Mouse (Mus musculus) embryonic facial prominence, embryonic 12.5 days (tissue): Measurements from ENCODE around the gene Hcar1. TPM values are rescaled to one million over a fixed set of nuclear protein-coding genes. Genes with fewer than 3 reads are reported as not detected.

Experiments used
- ATAC-seq: fragments of 200-750 bp; cut with Nextera tagmentation; 2 replicates; pipeline ENCODE4 v1.8.0; 2017; ENCODE audit not compliant: insufficient number of reproducible peaks, insufficient read depth, low FRiP score, low TSS enrichment
- H3K27ac ChIP-seq: fragments of 300-500 bp; sonication (generic); 2 replicates; pipeline ENCODE4 v1.5.1; 2016; ENCODE audit warnings: mild to moderate bottlenecking
- H3K27me3 ChIP-seq: fragments of 300-500 bp; sonication (generic); 2 replicates; pipeline ENCODE4 v1.6.1; 2016; ENCODE audit warnings: mild to moderate bottlenecking, moderate library complexity
- H3K36me3 ChIP-seq: fragments of 300-500 bp; sonication (generic); 2 replicates; pipeline ENCODE4 v1.6.1; 2016; ENCODE audit warnings: mild to moderate bottlenecking
- H3K4me1 ChIP-seq: fragments of 300-500 bp; sonication (generic); 2 replicates; pipeline ENCODE4 v1.6.1; 2016
- H3K4me2 ChIP-seq: fragments of 300-500 bp; sonication (generic); replicated peaks from 2 replicates; pipeline ENCODE4 v1.6.1; 2016; ENCODE audit warnings: mild to moderate bottlenecking, moderate library complexity
- H3K4me3 ChIP-seq: fragments of 300-500 bp; sonication (generic); 2 replicates; pipeline ENCODE4 v1.5.1; 2016; ENCODE audit warnings: mild to moderate bottlenecking
- H3K9ac ChIP-seq: fragments of 300-500 bp; sonication (generic); 2 replicates; pipeline ENCODE4 v1.6.1; 2016; ENCODE audit warnings: mild to moderate bottlenecking, moderate library complexity
- H3K9me3 ChIP-seq: fragments of 300-500 bp; sonication (generic); 2 replicates; pipeline ENCODE4 v1.6.1; 2016; ENCODE audit warnings: mild to moderate bottlenecking, moderate library complexity
- WGBS: fragments of 180-500 bp; shearing (Covaris S2); methylation state at CpG from one replicate; pipeline ENCODE4 v1.1.7; 2016; 5-methylcytosine and 5-hydroxymethylcytosine counted together
- polyA plus RNA-seq: library from polyadenylated mRNA; unstranded; fragments of >200 nt; fragmentation: Nextera tagmentation; extraction: Ambion mirVana; gene quantifications from 2 replicates; pipeline ENCODE4 v1.2.1, GENCODE M21; 2016

The Hcar1 gene
- polyA plus RNA-seq, 1 experiment from 2014 or later, result 0.26 TPM

GRCm38 (mm10) chr5:123891669-123892068, 11.8 kb upstream of the Hcar1 start:
- no peaks in the 10 kb centered on the region for H3K36me3 ChIP-seq
- H3K27ac ChIP-seq, result no peak overlapping the region
- no peaks in the 10 kb centered on the region for H3K9me3 ChIP-seq
- no peak for ATAC-seq
- H3K4me3 ChIP-seq, result no peak overlapping the region
- H3K27me3 ChIP-seq, result no peaks in the 10 kb centered on the region
- no peak overlapping the region for H3K4me2 ChIP-seq
- no peaks in the 10 kb centered on the region for H3K4me1 ChIP-seq
- no peak overlapping the region for H3K9ac ChIP-seq
- 50% methylated on average over 6 of the region's 6 CpGs for WGBS

DNA sequence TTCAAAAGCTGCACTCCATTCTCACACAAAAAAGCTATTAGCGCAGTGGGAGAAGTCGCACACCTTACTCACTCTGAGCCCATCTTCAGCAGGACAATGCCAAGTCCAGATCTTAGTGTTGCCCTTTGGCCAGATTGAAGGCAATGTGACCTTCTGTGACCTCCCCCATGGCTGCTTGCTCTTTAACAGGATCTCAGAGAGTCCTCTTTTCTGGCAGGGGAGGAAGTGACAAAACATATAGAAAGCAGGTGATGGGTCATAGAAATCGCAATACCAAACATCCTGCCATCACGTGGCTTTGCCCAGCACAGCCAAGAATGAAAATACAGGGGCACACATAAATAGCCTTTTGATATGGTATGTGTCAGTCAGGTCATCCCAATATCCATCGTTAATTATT, 11.2 kb upstream of the Hcar1 start:
- Histone ChIP-seq H3K4me2 (no peak overlapping the region), H3K36me3 (no peaks in the 10 kb centered on the region), H3K9ac (no peak overlapping the region), H3K4me1 (no peaks in the 10 kb centered on the region), H3K27me3 (no peaks in the 10 kb centered on the region), H3K4me3 (no peak overlapping the region), H3K27ac (no peak overlapping the region), H3K9me3 (no peaks in the 10 kb centered on the region)
- ATAC-seq, result no peak
- 74% methylated on average over 5 of the region's 5 CpGs for WGBS

- H3K27ac ChIP-seq, result no peak overlapping the region
- H3K4me2 ChIP-seq, result no peak overlapping the region
- no peaks in the 10 kb centered on the region for H3K36me3 ChIP-seq
- no peaks in the 10 kb centered on the region for H3K4me1 ChIP-seq
- H3K4me3 ChIP-seq, result no peak overlapping the region
- no peaks in the 10 kb centered on the region for H3K27me3 ChIP-seq
- H3K9me3 ChIP-seq, result no peaks in the 10 kb centered on the region
- no peak overlapping the region for H3K9ac ChIP-seq
- WGBS, result 71% methylated on average over 2 of the region's 2 CpGs
- ATAC-seq, result no peak
Observed at GRCm38 (mm10) chr5:123890312-123890711, 10.5 kb upstream of the Hcar1 start.

- Histone ChIP-seq H3K36me3 (no peaks in the 10 kb centered on the region), H3K27ac (no peak overlapping the region), H3K4me1 (no peaks in the 10 kb centered on the region), H3K4me2 (no peak overlapping the region), H3K4me3 (no peak overlapping the region), H3K9ac (no peak overlapping the region), H3K9me3 (no peaks in the 10 kb centered on the region), H3K27me3 (no peaks in the 10 kb centered on the region)
- 62% methylated on average over 3 of the region's 3 CpGs for WGBS
- no peak for ATAC-seq
Observed at GRCm38 (mm10) chr5:123886365-123886764, 6.5 kb upstream of the Hcar1 start.

DNA sequence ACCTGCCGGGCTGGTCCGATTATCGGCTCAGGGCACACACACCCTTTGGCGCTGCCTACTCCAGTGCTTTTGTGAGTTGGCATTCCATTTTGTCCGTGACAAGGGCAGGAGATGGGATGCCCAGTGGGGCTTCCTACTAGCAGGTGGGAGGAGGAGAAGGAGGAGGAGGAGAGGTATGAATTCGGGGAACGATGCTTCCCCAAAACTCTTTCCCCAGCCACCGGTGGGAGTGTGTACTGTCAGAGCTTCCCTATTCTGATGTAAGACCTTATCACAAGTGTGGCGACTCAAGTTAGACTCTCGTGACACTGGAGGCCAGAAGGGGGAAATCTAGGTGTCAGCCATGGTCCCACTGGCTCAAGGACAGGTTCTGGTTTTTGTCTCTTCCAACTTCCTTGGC, 4.5 kb upstream of the Hcar1 start:
- Histone ChIP-seq H3K4me2 (no peak overlapping the region), H3K4me3 (no peak overlapping the region), H3K9me3 (no peaks in the 10 kb centered on the region), H3K27ac (no peak overlapping the region), H3K27me3 (no peaks in the 10 kb centered on the region), H3K4me1 (peaks cover 8% of the 10 kb centered on the region; the same call in 1 of the 2 replicates), H3K36me3 (no peaks in the 10 kb centered on the region), H3K9ac (no peak overlapping the region)
- 79% methylated on average over 10 of the region's 10 CpGs for WGBS
- ATAC-seq, result no peak

- ATAC-seq, result no peak
- H3K27ac ChIP-seq, result no peak overlapping the region
- H3K27me3 ChIP-seq, result no peaks in the 10 kb centered on the region
- no peaks in the 10 kb centered on the region for H3K36me3 ChIP-seq
- no peak overlapping the region for H3K9ac ChIP-seq
- no peak overlapping the region for H3K4me2 ChIP-seq
- peaks cover 9% of the 10 kb centered on the region; the same call in 1 of the 2 replicates for H3K4me1 ChIP-seq
- H3K9me3 ChIP-seq, result no peaks in the 10 kb centered on the region
- 80% methylated on average over 7 of the region's 7 CpGs for WGBS
- no peak overlapping the region for H3K4me3 ChIP-seq
Observed at GRCm38 (mm10) chr5:123883891-123884290, 4.1 kb upstream of the Hcar1 start.

GRCm38 (mm10) chr5:123880778-123881177, 958 bp upstream of the Hcar1 start:
- peaks cover 9% of the 10 kb centered on the region for H3K4me1 ChIP-seq
- ATAC-seq, result no peak
- WGBS, result 85% methylated on average over 14 of the region's 14 CpGs
- H3K27me3 ChIP-seq, result no peaks in the 10 kb centered on the region
- H3K9ac ChIP-seq, result no peak overlapping the region
- no peak overlapping the region for H3K27ac ChIP-seq
- no peaks in the 10 kb centered on the region for H3K36me3 ChIP-seq
- H3K4me3 ChIP-seq, result no peak overlapping the region
- no peak overlapping the region for H3K4me2 ChIP-seq
- no peaks in the 10 kb centered on the region for H3K9me3 ChIP-seq

GRCm38 (mm10) chr5:123878056-123878455, 1.8 kb downstream of the Hcar1 start:
- Histone ChIP-seq H3K4me1 (peaks cover 9% of the 10 kb centered on the region), H3K4me3 (no peak overlapping the region), H3K36me3 (no peaks in the 10 kb centered on the region), H3K9ac (no peak overlapping the region), H3K27me3 (no peaks in the 10 kb centered on the region), H3K4me2 (0 out of 2 replicates have a peak overlapping the region, but pooled peaks have one; percentile 13), H3K9me3 (no peaks in the 10 kb centered on the region), H3K27ac (no peak overlapping the region)
- no peak for ATAC-seq
- 51% methylated on average over 14 of the region's 14 CpGs for WGBS

- no peaks in the 10 kb centered on the region for H3K27me3 ChIP-seq
- 90% methylated on average over 5 of the region's 5 CpGs for WGBS
- H3K9me3 ChIP-seq, result no peaks in the 10 kb centered on the region
- H3K9ac ChIP-seq, result no peak overlapping the region
- H3K27ac ChIP-seq, result no peak overlapping the region
- no peak for ATAC-seq
- H3K4me1 ChIP-seq, result no peaks in the 10 kb centered on the region; the same call in 1 of the 2 replicates
- no peaks in the 10 kb centered on the region for H3K36me3 ChIP-seq
- no peak overlapping the region for H3K4me2 ChIP-seq
- H3K4me3 ChIP-seq, result no peak overlapping the region
Observed at GRCm38 (mm10) chr5:123874177-123874576, 5.6 kb downstream of the Hcar1 start.

- Histone ChIP-seq H3K4me3 (no peak overlapping the region), H3K27me3 (no peaks in the 10 kb centered on the region), H3K27ac (no peak overlapping the region), H3K4me2 (no peak overlapping the region), H3K9ac (no peak overlapping the region), H3K36me3 (no peaks in the 10 kb centered on the region), H3K4me1 (no peaks in the 10 kb centered on the region), H3K9me3 (no peaks in the 10 kb centered on the region)
- WGBS, result 79% methylated on average over 4 of the region's 4 CpGs
- no peak for ATAC-seq
Observed at GRCm38 (mm10) chr5:123869615-123870014, 10.2 kb downstream of the Hcar1 start.

- H3K9ac ChIP-seq, result no peak overlapping the region
- no peaks in the 10 kb centered on the region for H3K9me3 ChIP-seq
- ATAC-seq, result no peak
- 81% methylated on average over 4 of the region's 4 CpGs for WGBS
- no peak overlapping the region for H3K4me3 ChIP-seq
- H3K27me3 ChIP-seq, result no peaks in the 10 kb centered on the region
- no peak overlapping the region for H3K27ac ChIP-seq
- no peaks in the 10 kb centered on the region for H3K36me3 ChIP-seq
- H3K4me2 ChIP-seq, result no peak overlapping the region
- H3K4me1 ChIP-seq, result no peaks in the 10 kb centered on the region
Observed at GRCm38 (mm10) chr5:123866457-123866856, 13.4 kb downstream of the Hcar1 start.

- 79% methylated on average over 12 of the region's 12 CpGs for WGBS
- no peak within 1 kb of the TSS for H3K9ac ChIP-seq
- H3K27ac ChIP-seq, result no peak within 1 kb of the TSS
- ATAC-seq, result no peak
- no peak within 1 kb of the TSS for H3K4me2 ChIP-seq
- H3K36me3 ChIP-seq, result no peaks in the 10 kb centered on the region
- H3K4me3 ChIP-seq, result no peak within 1 kb of the TSS
- no peaks in the 10 kb centered on the region for H3K9me3 ChIP-seq
- H3K4me1 ChIP-seq, result no peaks in the 10 kb centered on the region
- no peaks in the 10 kb centered on the region for H3K27me3 ChIP-seq
Observed at GRCm38 (mm10) chr5:123865365-123865764, 14.5 kb downstream of the Hcar1 start, which contains the start of gene Hcar2. Hcar2 (minus strand) TSS chr5:123865499.

GRCm38 (mm10) chr5:123863934-123864333, 15.9 kb downstream of the Hcar1 start:
- no peaks in the 10 kb centered on the region for H3K9me3 ChIP-seq
- no peak overlapping the region for H3K27ac ChIP-seq
- no peak overlapping the region for H3K4me3 ChIP-seq
- H3K4me2 ChIP-seq, result no peak overlapping the region
- WGBS, result 86% methylated on average over 14 of the region's 14 CpGs
- H3K36me3 ChIP-seq, result no peaks in the 10 kb centered on the region
- 0 out of 2 replicates have a peak, but pooled peaks cover 5% of the 10 kb centered on the region for H3K4me1 ChIP-seq
- H3K9ac ChIP-seq, result no peak overlapping the region
- ATAC-seq, result no peak
- no peaks in the 10 kb centered on the region for H3K27me3 ChIP-seq
